In the genomic region with DNA sequence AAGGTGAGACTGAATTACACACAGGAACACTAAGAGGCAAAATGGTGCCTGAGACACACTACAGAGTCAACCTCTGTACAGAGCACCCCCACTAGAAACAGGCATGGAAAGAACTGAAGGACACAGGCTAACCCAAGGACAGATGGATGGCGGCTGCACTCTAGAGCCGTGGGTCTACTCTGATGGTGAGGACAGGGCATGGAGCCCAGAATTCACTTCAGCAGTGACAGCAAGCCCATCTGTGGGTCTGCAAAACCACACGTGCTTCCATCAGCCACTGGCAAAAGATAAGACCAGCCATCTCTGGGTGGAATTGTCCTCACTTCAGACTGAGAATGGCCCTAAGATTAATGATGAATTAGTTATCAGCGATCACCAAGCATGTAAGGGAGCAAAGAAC, we compare ENCODE assay signal across 16 mouse cellular contexts.
"Had no signal": no experiment of that assay in that cellular context is flagged by ENCODE, and none has a peak within 500 bp of the region (broad histone marks: within the 10 kb centered on the region; RNA-seq: fewer than 3 reads in every experiment).

No protein-coding gene starts in this region.

- DNase-seq: retina, postnatal 1 day; right cerebral cortex, adult 18-20 months; right cerebral cortex, postnatal 14 days; right cerebral cortex, postnatal 25 days; right cerebral cortex, postnatal 4 days; spleen, adult 18-20 months; thymus, adult 18-20 months; thymus, adult 2 months; thymus, postnatal 14 days; thymus, postnatal 25 days; thymus, postnatal 36 days; thymus, postnatal 4 days had no signal

- H3K27ac ChIP-seq: neural tube, embryonic 13.5 days; neural tube, embryonic 15.5 days; stomach, embryonic 15.5 days; stomach, postnatal 0 days had no signal

- H3K9ac ChIP-seq: neural tube, embryonic 13.5 days; neural tube, embryonic 15.5 days; stomach, embryonic 15.5 days had no signal

- H3K9me3 ChIP-seq: neural tube, embryonic 13.5 days; neural tube, embryonic 15.5 days; stomach, embryonic 15.5 days had no signal

- H3K4me3 ChIP-seq: neural tube, embryonic 13.5 days; neural tube, embryonic 15.5 days; stomach, embryonic 15.5 days had no signal

- H3K36me3 ChIP-seq: neural tube, embryonic 13.5 days; neural tube, embryonic 15.5 days; stomach, embryonic 15.5 days had no signal

- H3K27me3 ChIP-seq: neural tube, embryonic 13.5 days; stomach, embryonic 15.5 days had no signal

- H3K4me1 ChIP-seq: neural tube, embryonic 13.5 days; neural tube, embryonic 15.5 days; stomach, embryonic 15.5 days had no signal

- H3K4me2 ChIP-seq: neural tube, embryonic 13.5 days; neural tube, embryonic 15.5 days; stomach, embryonic 15.5 days had no signal
